Mouse (Mus musculus) midbrain, embryonic 15.5 days (tissue): ENCODE data around the gene Cox16. TPM values are rescaled to one million over a fixed set of nuclear protein-coding genes. Genes with fewer than 3 reads are reported as not detected.
"Not testable (repeated sequence)": the region's sequence is repeated elsewhere in the genome, so short reads cannot be mapped to it uniquely, and the experiment has no call there.

ENCODE experiments used
- ATAC-seq: fragments of 200-750 bp; cut with Nextera tagmentation; replicated peaks from 2 replicates; pipeline ENCODE4 v1.8.0; 2017; ENCODE audit warnings: moderate TSS enrichment
- H3K27ac ChIP-seq: fragments of 300-500 bp; sonication (generic); 2 replicates; pipeline ENCODE4 v1.5.1; 2015; ENCODE audit warnings: mild to moderate bottlenecking, inconsistent platforms
- H3K27me3 ChIP-seq: fragments of 300-500 bp; sonication (generic); replicated peaks from 2 replicates; pipeline ENCODE4 v1.6.1; 2015; ENCODE audit warnings: inconsistent platforms
- H3K36me3 ChIP-seq: fragments of 300-500 bp; sonication (generic); replicated peaks from 2 replicates; pipeline ENCODE4 v1.6.1; 2015; ENCODE audit warnings: inconsistent platforms
- H3K4me1 ChIP-seq: fragments of 300-500 bp; sonication (generic); 2 replicates; pipeline ENCODE4 v1.6.1; 2015; ENCODE audit warnings: inconsistent platforms
- H3K4me2 ChIP-seq: fragments of 300-500 bp; sonication (generic); 2 replicates; pipeline ENCODE4 v1.6.1; 2015; ENCODE audit warnings: inconsistent platforms, mild to moderate bottlenecking, moderate library complexity
- H3K4me3 ChIP-seq: fragments of 300-500 bp; sonication (generic); 2 replicates; pipeline ENCODE4 v1.5.1; 2015; ENCODE audit warnings: mild to moderate bottlenecking, inconsistent platforms
- H3K9ac ChIP-seq: fragments of 300-500 bp; sonication (generic); 2 replicates; pipeline ENCODE4 v1.6.1; 2015; ENCODE audit warnings: mild to moderate bottlenecking, inconsistent platforms
- H3K9me3 ChIP-seq: fragments of 300-500 bp; sonication (generic); 2 replicates; pipeline ENCODE4 v1.6.1; 2016; ENCODE audit warnings: inconsistent platforms
- whole genome bisulfite sequencing: fragments of 180-500 bp; shearing (Covaris S2); methylation state at CpG from one replicate; pipeline ENCODE4 v1.1.7; 2015; ENCODE audit warnings: mixed read lengths; 5-methylcytosine and 5-hydroxymethylcytosine counted together
- polyA plus RNA-seq: library from polyadenylated mRNA; unstranded; fragments of >200 nt; fragmentation: Nextera tagmentation; extraction: Ambion mirVana; gene quantifications from 2 replicates; pipeline ENCODE4 v1.2.1, GENCODE M21; 2015

Cox16 gene
- polyA plus RNA-seq, 1 experiment from 2014 or later: 112 TPM

- Histone ChIP-seq H3K4me2 (no peak overlapping the region), H3K9ac (no peak overlapping the region), H3K27me3 (no peaks in the 10 kb centered on the region), H3K36me3 (no peaks in the 10 kb centered on the region), H3K4me3 (no peak overlapping the region), H3K9me3 (no peaks in the 10 kb centered on the region), H3K27ac (no peak overlapping the region), H3K4me1 (no peaks in the 10 kb centered on the region)
- no peak for ATAC-seq
- 85% methylated on average over 3 of the region's 3 CpGs for WGBS
These were observed 71.7 kb downstream of the Cox16 start for GRCm38 (mm10) chr12:81413211-81413610.

- no peaks in the 10 kb centered on the region for H3K27me3 ChIP-seq
- H3K9me3 ChIP-seq: no peaks in the 10 kb centered on the region
- 89% methylated on average over 3 of the region's 3 CpGs for WGBS
- no peak overlapping the region for H3K4me2 ChIP-seq
- ATAC-seq: no peak
- H3K9ac ChIP-seq: no peak overlapping the region
- H3K4me3 ChIP-seq: no peak overlapping the region
- no peaks in the 10 kb centered on the region for H3K36me3 ChIP-seq
- no peak overlapping the region for H3K27ac ChIP-seq
- no peaks in the 10 kb centered on the region for H3K4me1 ChIP-seq
These were observed 76.0 kb downstream of the Cox16 start for GRCm38 (mm10) chr12:81408966-81409365.

GRCm38 (mm10) chr12:81402187-81402586 lies 82.7 kb downstream of the Cox16 start:
- peak; percentile 67; the same call in 1 of the 2 replicates for ATAC-seq
- WGBS: 14% methylated on average over 1 of the region's 1 CpGs

GRCm38 (mm10) chr12:81379364-81379763 lies 105.6 kb downstream of the Cox16 start, which contains the start of gene Gm4787:
Gm4787 (minus strand) TSS chr12:81379464.
- H3K9me3 ChIP-seq, H3K4me2 ChIP-seq, H3K9ac ChIP-seq, ATAC-seq, H3K27me3 ChIP-seq, H3K4me3 ChIP-seq, H3K27ac ChIP-seq, H3K4me1 ChIP-seq, H3K36me3 ChIP-seq: not testable (repeated sequence)
- 48% methylated on average over 1 of the region's 1 CpGs for WGBS

More at GRCm38 (mm10) chr12:81402187-81402586, 82.7 kb downstream of the Cox16 start:
- H3K27me3 ChIP-seq: no peaks in the 10 kb centered on the region
- H3K36me3 ChIP-seq: no peaks in the 10 kb centered on the region
- H3K4me2 ChIP-seq: no peak overlapping the region
- H3K4me3 ChIP-seq: no peak overlapping the region
- no peak overlapping the region for H3K27ac ChIP-seq
- H3K9me3 ChIP-seq: no peaks in the 10 kb centered on the region
- H3K9ac ChIP-seq: no peak overlapping the region
- no peaks in the 10 kb centered on the region for H3K4me1 ChIP-seq

GRCm38 (mm10) chr12:81333841-81334240 lies 151.1 kb downstream of the Cox16 start:
- H3K27ac ChIP-seq: peak overlapping the region; percentile 90
- no peaks in the 10 kb centered on the region for H3K9me3 ChIP-seq
- peaks cover 7% of the 10 kb centered on the region for H3K27me3 ChIP-seq
- WGBS: 62% methylated on average over 5 of the region's 5 CpGs
- peak overlapping the region; percentile 83 for H3K4me2 ChIP-seq
- no peaks in the 10 kb centered on the region for H3K36me3 ChIP-seq
- peak overlapping the region; percentile 62 for H3K4me3 ChIP-seq
- H3K4me1 ChIP-seq: peaks cover 18% of the 10 kb centered on the region
- ATAC-seq: no peak
- H3K9ac ChIP-seq: peak overlapping the region; percentile 9; the same call in 1 of the 2 replicates

- Histone ChIP-seq H3K4me3 (peak within 1 kb of the TSS; percentile 62), H3K9me3 (no peaks in the 10 kb centered on the region), H3K27me3 (peaks cover 7% of the 10 kb centered on the region), H3K4me2 (peak within 1 kb of the TSS; percentile 83), H3K9ac (peak within 1 kb of the TSS; percentile 81), H3K4me1 (peaks cover 18% of the 10 kb centered on the region), H3K27ac (peak within 1 kb of the TSS; percentile 90), H3K36me3 (no peaks in the 10 kb centered on the region)
- WGBS: under 1% methylated on average over 47 of the region's 47 CpGs
- ATAC-seq: peak; percentile 82
These were observed 152.0 kb downstream of the Cox16 start, which contains the start of gene Slc8a3 for GRCm38 (mm10) chr12:81332875-81333421. Slc8a3 (minus strand) TSS chr12:81333180.

GRCm38 (mm10) chr12:81331937-81332874 lies 152.7 kb downstream of the Cox16 start:
- Histone ChIP-seq H3K9ac (peak overlapping the region; percentile 81), H3K4me1 (peaks cover 18% of the 10 kb centered on the region), H3K27ac (peak overlapping the region; percentile 90), H3K4me2 (peak overlapping the region; percentile 83), H3K27me3 (peaks cover 7% of the 10 kb centered on the region), H3K9me3 (no peaks in the 10 kb centered on the region), H3K4me3 (peak overlapping the region; percentile 62), H3K36me3 (no peaks in the 10 kb centered on the region)
- under 1% methylated on average over 45 of the region's 54 CpGs for WGBS
- ATAC-seq: peak; percentile 83

GRCm38 (mm10) chr12:81331046-81331638 lies 153.8 kb downstream of the Cox16 start:
- H3K36me3 ChIP-seq: no peaks in the 10 kb centered on the region
- WGBS: 32% methylated on average over 5 of the region's 5 CpGs
- H3K27ac ChIP-seq: peak overlapping the region; percentile 90
- peaks cover 7% of the 10 kb centered on the region for H3K27me3 ChIP-seq
- peak overlapping the region; percentile 81; the same call in 1 of the 2 replicates for H3K9ac ChIP-seq
- H3K9me3 ChIP-seq: no peaks in the 10 kb centered on the region
- peak overlapping the region; percentile 83 for H3K4me2 ChIP-seq
- peak overlapping the region; percentile 62 for H3K4me3 ChIP-seq
- peaks cover 18% of the 10 kb centered on the region for H3K4me1 ChIP-seq
- no peak for ATAC-seq

- no peak overlapping the region for H3K9ac ChIP-seq
- H3K27ac ChIP-seq: no peak overlapping the region
- 77% methylated on average over 3 of the region's 3 CpGs for WGBS
- no peaks in the 10 kb centered on the region for H3K36me3 ChIP-seq
- H3K4me2 ChIP-seq: no peak overlapping the region
- ATAC-seq: no peak
- H3K27me3 ChIP-seq: no peaks in the 10 kb centered on the region
- peaks cover 7% of the 10 kb centered on the region for H3K4me1 ChIP-seq
- no peak overlapping the region for H3K4me3 ChIP-seq
- no peaks in the 10 kb centered on the region for H3K9me3 ChIP-seq
These were observed 159.9 kb downstream of the Cox16 start for GRCm38 (mm10) chr12:81324991-81325390.

- Histone ChIP-seq H3K4me1 (peaks cover 7% of the 10 kb centered on the region), H3K9me3 (no peaks in the 10 kb centered on the region), H3K36me3 (no peaks in the 10 kb centered on the region), H3K9ac (no peak overlapping the region), H3K4me3 (no peak overlapping the region), H3K4me2 (no peak overlapping the region), H3K27me3 (no peaks in the 10 kb centered on the region), H3K27ac (no peak overlapping the region)
- ATAC-seq: no peak
- 92% methylated on average over 3 of the region's 3 CpGs for WGBS
These were observed 160.8 kb downstream of the Cox16 start for GRCm38 (mm10) chr12:81324116-81324515.

- no peaks in the 10 kb centered on the region for H3K9me3 ChIP-seq
- no peak overlapping the region for H3K4me3 ChIP-seq
- no peak for ATAC-seq
- peaks cover 7% of the 10 kb centered on the region for H3K4me1 ChIP-seq
- WGBS: 73% methylated on average over 1 of the region's 1 CpGs
- no peak overlapping the region for H3K4me2 ChIP-seq
- H3K36me3 ChIP-seq: no peaks in the 10 kb centered on the region
- H3K9ac ChIP-seq: no peak overlapping the region
- H3K27me3 ChIP-seq: no peaks in the 10 kb centered on the region
- H3K27ac ChIP-seq: no peak overlapping the region
These were observed 163.9 kb downstream of the Cox16 start for GRCm38 (mm10) chr12:81321021-81321420.

- WGBS: 2% methylated on average over 2 of the region's 2 CpGs
- H3K9ac ChIP-seq: no peak overlapping the region
- no peak for ATAC-seq
- H3K4me2 ChIP-seq: no peak overlapping the region
- H3K27ac ChIP-seq: no peak overlapping the region
- H3K27me3 ChIP-seq: no peaks in the 10 kb centered on the region
- H3K4me1 ChIP-seq: peaks cover 7% of the 10 kb centered on the region
- H3K9me3 ChIP-seq: no peaks in the 10 kb centered on the region
- H3K36me3 ChIP-seq: peaks cover 4% of the 10 kb centered on the region
- H3K4me3 ChIP-seq: no peak overlapping the region
These were observed 167.1 kb downstream of the Cox16 start for GRCm38 (mm10) chr12:81317811-81318210.
